Mouse (Mus musculus) spleen, postnatal 36 days (tissue): ENCODE data around the gene Hoxb5.

Experiments used
- DNase-seq, 2 experiments: peaks; one replicate each; pipeline ENCODE4 v3.0.0; 2022; ENCODE audit warnings: low spot score in 2 of 2, mixed read lengths in 1 of 2

Hoxb5 gene

GRCm38 (mm10) chr11:96272024-96272921 is 30.9 kb upstream of the Hoxb5 start:
- no peak for DNase-seq

GRCm38 (mm10) chr11:96274428-96274827 is 28.7 kb upstream of the Hoxb5 start:
- no peak for DNase-seq

GRCm38 (mm10) chr11:96275896-96276295 is 27.2 kb upstream of the Hoxb5 start:
- DNase-seq = no peak

- DNase-seq = no peak
Measured at GRCm38 (mm10) chr11:96277151-96278044, 25.7 kb upstream of the Hoxb5 start.

GRCm38 (mm10) chr11:96278324-96278723 is 24.8 kb upstream of the Hoxb5 start:
- DNase-seq = no peak

GRCm38 (mm10) chr11:96278773-96279172 is 24.4 kb upstream of the Hoxb5 start:
- DNase-seq = peak; percentile 51 to 56

- DNase-seq = no peak
Measured at GRCm38 (mm10) chr11:96279421-96280233, 23.5 kb upstream of the Hoxb5 start.

- no peak for DNase-seq
Measured at GRCm38 (mm10) chr11:96280399-96281378, 22.4 kb upstream of the Hoxb5 start.

GRCm38 (mm10) chr11:96281396-96281795 is 21.7 kb upstream of the Hoxb5 start:
- DNase-seq = no peak

GRCm38 (mm10) chr11:96281855-96282570 is 21.1 kb upstream of the Hoxb5 start, which contains the start of gene Hoxb8:
Hoxb8 (plus strand) TSS chr11:96281905.
- DNase-seq = no peak

- DNase-seq = no peak
Measured at GRCm38 (mm10) chr11:96282795-96283430, 20.2 kb upstream of the Hoxb5 start.

- DNase-seq = no peak
Measured at GRCm38 (mm10) chr11:96284041-96284749, 18.9 kb upstream of the Hoxb5 start.

- DNase-seq = no peak
Measured at GRCm38 (mm10) chr11:96284774-96285734, 18.1 kb upstream of the Hoxb5 start.

- DNase-seq = no peak
Measured at GRCm38 (mm10) chr11:96285771-96286738, 17.1 kb upstream of the Hoxb5 start, which contains the start of gene Hoxb7. Hoxb7 (plus strand) TSS chr11:96286623.

GRCm38 (mm10) chr11:96286739-96287385 is 16.3 kb upstream of the Hoxb5 start:
- DNase-seq = no peak

- DNase-seq = no peak
Measured at GRCm38 (mm10) chr11:96287411-96287810, 15.7 kb upstream of the Hoxb5 start.
